Mouse (Mus musculus) liver, embryonic 11.5 days (tissue): ENCODE data around the gene Trim58. TPM values are rescaled to one million over a fixed set of nuclear protein-coding genes. Genes with fewer than 3 reads are reported as not detected.

Experiments used
- ATAC-seq: fragments of 200-750 bp; cut with Nextera tagmentation; replicated peaks from 2 replicates; pipeline ENCODE4 v1.8.0; 2017; ENCODE audit warnings: moderate number of reproducible peaks, mild to moderate bottlenecking, moderate TSS enrichment, moderate library complexity; ENCODE audit not compliant: low FRiP score
- DNase-seq: peaks from one replicate; pipeline ENCODE4 v3.0.0-alpha.2; 2017; ENCODE audit warnings: low spot score
- H3K27ac ChIP-seq: fragments of 300-500 bp; sonication (generic); 2 replicates; pipeline ENCODE4 v1.5.1; 2014; ENCODE audit warnings: mild to moderate bottlenecking, low read depth, low read length, control low read depth
- H3K27me3 ChIP-seq: fragments of 300-500 bp; sonication (generic); replicated peaks from 2 replicates; pipeline ENCODE4 v1.6.1; 2014; ENCODE audit warnings: low read length, mixed read lengths; ENCODE audit not compliant: control insufficient read depth, insufficient read depth
- H3K36me3 ChIP-seq: fragments of 300-500 bp; sonication (generic); 2 replicates; pipeline ENCODE4 v1.6.1; 2014; ENCODE audit warnings: mild to moderate bottlenecking, low read length, moderate library complexity, mixed read lengths; ENCODE audit not compliant: control insufficient read depth, insufficient read depth
- H3K4me1 ChIP-seq: fragments of 300-500 bp; sonication (generic); replicated peaks from 2 replicates; pipeline ENCODE4 v1.6.1; 2014; ENCODE audit warnings: low read length, mixed read lengths; ENCODE audit not compliant: control insufficient read depth, insufficient read depth
- H3K4me2 ChIP-seq: fragments of 300-500 bp; sonication (generic); 2 replicates; pipeline ENCODE4 v1.6.1; 2014; ENCODE audit warnings: mild to moderate bottlenecking, control low read depth, moderate library complexity
- H3K4me3 ChIP-seq: fragments of 300-500 bp; sonication (generic); 2 replicates; pipeline ENCODE4 v1.5.1; 2014; ENCODE audit warnings: low read depth, low read length, control low read depth
- H3K9ac ChIP-seq: fragments of 300-500 bp; sonication (generic); 2 replicates; pipeline ENCODE4 v1.6.1; 2014; ENCODE audit warnings: low read depth, low read length, control low read depth
- H3K9me3 ChIP-seq: fragments of 300-500 bp; sonication (generic); 2 replicates; pipeline ENCODE4 v1.6.1; 2016; ENCODE audit warnings: low read length, inconsistent platforms, mixed read lengths; ENCODE audit not compliant: control insufficient read depth
- WGBS: fragments of 180-500 bp; shearing (Covaris S2); extraction: QIAGEN DNeasy Blood & Tissue Kit; methylation state at CpG from one replicate; pipeline ENCODE4 v1.1.7; 2014; 5-methylcytosine and 5-hydroxymethylcytosine counted together
- polyA plus RNA-seq: library from polyadenylated mRNA; unstranded; fragments of >200 nt; fragmentation: Nextera tagmentation; extraction: Ambion mirVana; gene quantifications from 2 replicates; pipeline ENCODE4 v1.2.1, GENCODE M21; 2014

The Trim58 gene
- 5.6 and 6.4 TPM in 2 replicates for polyA plus RNA-seq

- DNase-seq (peak; percentile 69), ATAC-seq (peak; percentile 43)
- 3% methylated on average over 34 of the region's 34 CpGs for WGBS
- H3K36me3 ChIP-seq: no peaks in the 10 kb centered on the region
- H3K4me2 ChIP-seq: peak within 1 kb of the TSS; percentile 90
- H3K9me3 ChIP-seq: no peaks in the 10 kb centered on the region
- peaks cover 3% of the 10 kb centered on the region; the same call in 1 of the 2 replicates for H3K27me3 ChIP-seq
- peaks cover 13% of the 10 kb centered on the region for H3K4me1 ChIP-seq
- peak within 1 kb of the TSS; percentile 98 for H3K27ac ChIP-seq
- H3K4me3 ChIP-seq: peak within 1 kb of the TSS; percentile 64
- peak within 1 kb of the TSS; percentile 91 for H3K9ac ChIP-seq
Observed at GRCm38 (mm10) chr11:58640272-58640867, at the start of gene Trim58. Trim58 (plus strand) TSS chr11:58640465.

- ATAC-seq: no peak
- Histone ChIP-seq H3K36me3 (no peaks in the 10 kb centered on the region), H3K9ac (no peak within 1 kb of the TSS), H3K4me2 (no peak within 1 kb of the TSS), H3K4me1 (no peaks in the 10 kb centered on the region), H3K4me3 (no peak within 1 kb of the TSS), H3K27ac (no peak within 1 kb of the TSS), H3K9me3 (no peaks in the 10 kb centered on the region), H3K27me3 (no peaks in the 10 kb centered on the region)
- DNase-seq: no peak
- 77% methylated on average over 6 of the region's 6 CpGs for WGBS
Observed at GRCm38 (mm10) chr11:58594814-58595213, 45.5 kb upstream of the Trim58 start, which contains the start of gene Olfr324. Olfr324 (plus strand) TSS chr11:58595114.

GRCm38 (mm10) chr11:58597837-58598236 lies 42.4 kb upstream of the Trim58 start:
- H3K4me2 ChIP-seq: no peak overlapping the region
- no peak overlapping the region for H3K9ac ChIP-seq
- ATAC-seq: no peak
- H3K27me3 ChIP-seq: no peaks in the 10 kb centered on the region
- H3K4me1 ChIP-seq: no peaks in the 10 kb centered on the region
- H3K36me3 ChIP-seq: no peaks in the 10 kb centered on the region
- WGBS: 73% methylated on average over 13 of the region's 13 CpGs
- H3K9me3 ChIP-seq: no peaks in the 10 kb centered on the region
- H3K27ac ChIP-seq: no peak overlapping the region
- DNase-seq: no peak
- H3K4me3 ChIP-seq: no peak overlapping the region

- DNase-seq (no peak), ATAC-seq (no peak)
- Histone ChIP-seq H3K27me3 (no peaks in the 10 kb centered on the region), H3K9ac (no peak overlapping the region), H3K4me3 (no peak overlapping the region), H3K27ac (no peak overlapping the region), H3K9me3 (no peaks in the 10 kb centered on the region), H3K36me3 (no peaks in the 10 kb centered on the region), H3K4me1 (no peaks in the 10 kb centered on the region), H3K4me2 (no peak overlapping the region)
Observed at GRCm38 (mm10) chr11:58602062-58602461, 38.2 kb upstream of the Trim58 start.

GRCm38 (mm10) chr11:58602800-58603560 lies 37.3 kb upstream of the Trim58 start:
- H3K9me3 ChIP-seq: no peaks in the 10 kb centered on the region
- H3K27ac ChIP-seq: no peak overlapping the region
- H3K27me3 ChIP-seq: no peaks in the 10 kb centered on the region
- no peaks in the 10 kb centered on the region for H3K4me1 ChIP-seq
- no peak overlapping the region for H3K9ac ChIP-seq
- DNase-seq (no peak), ATAC-seq (no peak; the same call in 1 of the 2 replicates)
- 69% methylated on average over 6 of the region's 6 CpGs for WGBS
- no peak overlapping the region for H3K4me3 ChIP-seq
- no peak overlapping the region for H3K4me2 ChIP-seq
- no peaks in the 10 kb centered on the region for H3K36me3 ChIP-seq

- Histone ChIP-seq H3K4me3 (no peak overlapping the region), H3K27ac (no peak overlapping the region), H3K4me1 (no peaks in the 10 kb centered on the region), H3K36me3 (no peaks in the 10 kb centered on the region), H3K4me2 (no peak overlapping the region), H3K27me3 (no peaks in the 10 kb centered on the region), H3K9ac (no peak overlapping the region), H3K9me3 (no peaks in the 10 kb centered on the region)
- WGBS: 47% methylated on average over 2 of the region's 2 CpGs
- DNase-seq (no peak), ATAC-seq (no peak)
Observed at GRCm38 (mm10) chr11:58604688-58605087, 35.6 kb upstream of the Trim58 start.

- no peaks in the 10 kb centered on the region for H3K9me3 ChIP-seq
- H3K36me3 ChIP-seq: no peaks in the 10 kb centered on the region
- WGBS: 57% methylated on average over 3 of the region's 3 CpGs
- no peak for ATAC-seq
- H3K27ac ChIP-seq: no peak overlapping the region
- no peak overlapping the region for H3K4me2 ChIP-seq
- H3K4me3 ChIP-seq: no peak overlapping the region
- no peaks in the 10 kb centered on the region for H3K27me3 ChIP-seq
- DNase-seq: no peak
- no peak overlapping the region for H3K9ac ChIP-seq
- H3K4me1 ChIP-seq: no peaks in the 10 kb centered on the region
Observed at GRCm38 (mm10) chr11:58605228-58605627, 35.0 kb upstream of the Trim58 start.

GRCm38 (mm10) chr11:58606177-58606919 lies 33.9 kb upstream of the Trim58 start:
- Histone ChIP-seq H3K4me2 (no peak overlapping the region), H3K9ac (no peak overlapping the region), H3K36me3 (no peaks in the 10 kb centered on the region), H3K27me3 (no peaks in the 10 kb centered on the region), H3K4me1 (no peaks in the 10 kb centered on the region), H3K9me3 (no peaks in the 10 kb centered on the region), H3K4me3 (no peak overlapping the region), H3K27ac (no peak overlapping the region)
- ATAC-seq (no peak), DNase-seq (no peak)
- 73% methylated on average over 12 of the region's 12 CpGs for WGBS
